Mouse (Mus musculus) midbrain, embryonic 12.5 days (tissue): Measurements from ENCODE around the gene Cars. TPM values are rescaled to one million over a fixed set of nuclear protein-coding genes. Genes with fewer than 3 reads are reported as not detected.
"Not testable (repeated sequence)": the region's sequence is repeated elsewhere in the genome, so short reads cannot be mapped to it uniquely, and the experiment has no call there.

Experiments
- ATAC-seq: fragments of 200-750 bp; cut with Nextera tagmentation; 2 replicates; pipeline ENCODE4 v1.8.0; 2017; ENCODE audit warnings: low read depth, moderate TSS enrichment, moderate library complexity; ENCODE audit not compliant: low FRiP score
- H3K27ac ChIP-seq: fragments of 300-500 bp; sonication (generic); replicated peaks from 2 replicates; pipeline ENCODE4 v1.5.1; 2016; ENCODE audit warnings: mild to moderate bottlenecking
- H3K27me3 ChIP-seq: fragments of 300-500 bp; sonication (generic); 2 replicates; pipeline ENCODE4 v1.6.1; 2016; ENCODE audit warnings: mild to moderate bottlenecking
- H3K36me3 ChIP-seq: fragments of 300-500 bp; sonication (generic); 2 replicates; pipeline ENCODE4 v1.6.1; 2016
- H3K4me1 ChIP-seq: fragments of 300-500 bp; sonication (generic); 2 replicates; pipeline ENCODE4 v1.6.1; 2016
- H3K4me2 ChIP-seq: fragments of 300-500 bp; sonication (generic); replicated peaks from 2 replicates; pipeline ENCODE4 v1.6.1; 2016; ENCODE audit warnings: mild to moderate bottlenecking, moderate library complexity
- H3K4me3 ChIP-seq: fragments of 300-500 bp; sonication (generic); 2 replicates; pipeline ENCODE4 v1.5.1; 2016; ENCODE audit warnings: mild to moderate bottlenecking
- H3K9ac ChIP-seq: fragments of 300-500 bp; sonication (generic); replicated peaks from 2 replicates; pipeline ENCODE4 v1.6.1; 2016; ENCODE audit warnings: mild to moderate bottlenecking, moderate library complexity
- H3K9me3 ChIP-seq: fragments of 300-500 bp; sonication (generic); 2 replicates; pipeline ENCODE4 v1.6.1; 2016; ENCODE audit warnings: mild to moderate bottlenecking
- WGBS: fragments of 180-500 bp; shearing (Covaris S2); methylation state at CpG from one replicate; pipeline ENCODE4 v1.1.7; 2016; 5-methylcytosine and 5-hydroxymethylcytosine counted together
- polyA plus RNA-seq: library from polyadenylated mRNA; unstranded; fragments of >200 nt; fragmentation: Nextera tagmentation; extraction: Ambion mirVana; gene quantifications from 2 replicates; pipeline ENCODE4 v1.2.1, GENCODE M21; 2016

Cars gene
- polyA plus RNA-seq: 67.5 and 72.1 TPM in 2 replicates

DNA sequence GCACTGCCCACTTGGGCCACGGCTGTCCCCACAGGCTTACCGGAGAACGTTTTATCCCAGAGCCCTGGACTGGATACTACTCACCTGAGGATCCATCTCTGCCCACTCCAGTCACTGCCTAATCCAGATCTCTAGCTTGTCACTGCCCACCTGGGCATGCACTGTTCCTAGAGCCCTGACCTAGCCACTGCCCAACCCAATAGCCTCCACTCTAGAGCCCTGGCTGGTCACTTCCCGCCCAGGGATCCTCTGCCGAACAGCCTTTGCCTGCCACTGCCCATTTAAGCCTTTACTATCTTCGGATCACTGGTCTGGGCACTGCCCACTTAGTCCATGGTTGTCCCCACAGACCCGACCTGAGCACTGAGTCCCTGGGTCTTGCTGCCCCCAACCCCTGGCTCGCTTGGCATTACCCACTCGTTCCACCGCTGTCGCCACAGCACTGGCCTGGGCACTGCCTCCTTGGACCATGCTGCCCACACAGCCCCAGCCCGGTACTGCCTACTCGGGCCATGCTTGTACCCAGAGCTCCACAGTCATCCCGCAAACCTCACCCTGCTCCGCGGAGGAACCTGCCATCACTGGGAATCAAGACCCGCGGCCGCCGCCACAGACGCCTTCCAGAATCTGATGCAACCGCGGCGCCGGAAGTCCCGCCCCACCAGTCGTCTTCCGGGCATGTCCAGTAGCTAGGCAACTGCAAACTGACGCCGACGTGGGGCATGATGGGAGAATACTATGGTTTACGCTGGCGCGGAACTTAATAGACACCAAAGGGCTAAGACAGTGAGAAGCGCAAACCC is at the start of gene Cars:
TSS of gene Cars (minus strand) at position 663 of the 803 bp plus-strand sequence.
- H3K27ac ChIP-seq: peak within 1 kb of the TSS; percentile 63; the same call in 1 of the 2 replicates

DNA sequence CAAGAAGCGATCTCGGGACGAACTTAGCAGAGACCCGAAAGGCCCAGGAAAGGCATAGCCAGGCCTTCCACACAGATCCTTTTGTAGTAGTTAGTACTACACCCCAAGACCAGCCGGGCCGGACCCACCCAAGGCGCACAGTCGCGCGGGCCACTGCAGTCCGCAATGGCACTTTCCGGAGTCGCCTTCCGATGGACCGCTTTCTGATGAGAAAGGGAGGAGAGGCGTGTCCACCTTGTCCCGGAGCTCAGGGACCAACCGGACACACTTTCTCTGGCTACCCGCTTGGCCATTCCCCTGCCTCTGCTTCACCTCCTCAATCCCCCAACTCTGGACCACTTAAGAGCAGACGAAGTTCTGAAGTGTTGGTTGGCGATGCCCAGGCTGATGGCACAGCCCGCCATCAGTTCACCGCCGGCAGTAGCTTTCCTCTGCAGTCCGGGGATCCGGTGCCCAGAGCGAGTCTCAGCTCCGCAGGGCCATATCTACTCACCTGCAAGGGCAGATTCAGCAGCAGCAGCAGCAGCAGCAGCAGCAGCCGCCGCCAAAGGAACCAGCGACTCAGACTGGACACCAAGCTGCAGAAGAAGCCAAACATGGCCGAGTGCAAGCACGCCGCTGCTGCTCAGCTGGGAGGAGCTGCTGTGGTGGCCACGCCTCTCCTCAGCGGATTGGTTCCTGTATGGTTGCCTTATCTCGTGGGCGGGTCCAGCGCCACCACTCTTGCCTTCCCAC is 49.3 kb upstream of the Cars start, which contains the start of gene Tnfrsf22:
TSS of gene Tnfrsf22 (minus strand) at position 628 of the 735 bp plus-strand sequence.
- whole genome bisulfite sequencing: 3% methylated on average over 38 of the region's 39 CpGs
- Histone ChIP-seq H3K27ac (no peak within 1 kb of the TSS), H3K4me1 (no peaks in the 10 kb centered on the region)

More for the DNA sequence above, at the start of gene Cars:
- Histone ChIP-seq H3K4me3 (peak within 1 kb of the TSS; percentile 89), H3K36me3 (peaks cover 19% of the 10 kb centered on the region; the same call in 1 of the 2 replicates), H3K4me1 (peaks cover 20% of the 10 kb centered on the region), H3K4me2 (peak within 1 kb of the TSS; percentile 90), H3K9ac (peak within 1 kb of the TSS; percentile 93), H3K27me3 (no peaks in the 10 kb centered on the region), H3K9me3 (no peaks in the 10 kb centered on the region)
- ATAC-seq: peak; percentile 96
- 1% methylated on average over 35 of the region's 35 CpGs for WGBS

DNA sequence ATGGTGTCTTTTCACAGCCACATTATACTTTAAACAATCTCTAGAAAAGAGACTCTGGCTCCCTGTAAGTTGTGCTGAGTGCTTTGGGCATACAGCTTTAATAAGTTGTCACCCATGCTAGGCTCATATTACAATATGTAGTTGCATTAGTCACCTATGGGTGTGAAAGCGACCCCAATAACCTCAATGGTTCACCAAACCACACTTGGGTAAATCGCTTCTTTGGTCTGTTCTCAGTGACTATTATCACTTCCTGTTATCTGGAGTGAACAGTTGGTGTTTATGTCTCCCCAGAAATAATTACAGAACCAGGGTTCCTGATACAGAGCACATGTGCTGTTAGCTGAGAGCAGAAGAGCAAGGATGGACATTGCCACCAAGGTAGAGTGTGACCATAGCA is 44.1 kb upstream of the Cars start:
- ATAC-seq, H3K27ac ChIP-seq, H3K9me3 ChIP-seq, H3K36me3 ChIP-seq, H3K9ac ChIP-seq, H3K4me1 ChIP-seq, H3K4me3 ChIP-seq, H3K4me2 ChIP-seq, H3K27me3 ChIP-seq: not testable (repeated sequence)
- WGBS: 94% methylated on average over 2 of the region's 2 CpGs

More for the DNA sequence above, 49.3 kb upstream of the Cars start, which contains the start of gene Tnfrsf22:
- Histone ChIP-seq H3K9ac (peak within 1 kb of the TSS; percentile 63), H3K4me2 (peak within 1 kb of the TSS; percentile 71), H3K9me3 (0 out of 2 replicates have a peak, but pooled peaks cover 4% of the 10 kb centered on the region), H3K4me3 (peak within 1 kb of the TSS; percentile 77), H3K27me3 (no peaks in the 10 kb centered on the region), H3K36me3 (no peaks in the 10 kb centered on the region)
- ATAC-seq: peak; percentile 95

DNA sequence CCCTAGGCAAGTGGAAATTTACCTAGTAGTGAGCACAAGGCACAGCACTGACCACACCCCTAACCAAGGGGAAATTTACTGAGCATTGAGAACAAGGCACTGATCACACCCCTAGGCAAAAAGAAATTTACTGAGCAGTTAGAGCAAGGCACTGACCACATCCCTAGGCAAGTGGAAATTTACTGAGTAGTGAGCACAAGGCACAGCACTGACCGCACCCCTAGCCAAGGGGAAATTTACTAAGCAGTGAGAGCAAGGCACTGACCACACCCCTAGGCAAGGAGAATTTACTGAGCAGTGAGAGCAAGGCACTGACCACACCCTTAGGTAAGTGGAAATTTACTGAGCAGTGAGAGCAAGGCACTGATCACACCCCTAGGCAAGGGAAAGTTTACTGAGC is 36.8 kb upstream of the Cars start:
- no peak overlapping the region for H3K4me3 ChIP-seq
- no peak overlapping the region for H3K4me2 ChIP-seq
- ATAC-seq: no peak
- H3K27ac ChIP-seq: no peak overlapping the region
- 0 out of 2 replicates have a peak, but pooled peaks cover 3% of the 10 kb centered on the region for H3K9me3 ChIP-seq
- WGBS: 87% methylated on average over 1 of the region's 1 CpGs
- no peak overlapping the region for H3K9ac ChIP-seq
- no peaks in the 10 kb centered on the region for H3K27me3 ChIP-seq
- H3K36me3 ChIP-seq: no peaks in the 10 kb centered on the region
- H3K4me1 ChIP-seq: no peaks in the 10 kb centered on the region

DNA sequence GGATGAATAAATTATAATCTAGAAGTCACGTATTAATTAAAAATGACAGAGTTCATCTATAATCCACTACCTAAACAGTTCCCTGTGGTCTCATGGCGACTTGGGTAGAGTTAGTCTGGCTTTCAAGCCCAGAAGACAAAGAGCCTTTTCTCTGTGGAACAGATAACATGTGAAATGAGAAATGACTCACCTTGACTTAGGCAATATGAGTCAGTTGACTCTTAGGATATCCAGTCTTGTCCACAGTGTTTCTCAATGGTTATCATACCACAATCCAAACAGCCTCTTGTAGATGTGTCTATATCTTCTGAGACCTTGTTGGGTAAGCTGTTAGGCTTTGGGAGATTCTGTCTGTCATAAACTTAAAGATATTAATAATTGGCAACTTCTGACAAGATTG is 31.6 kb upstream of the Cars start:
- no peak overlapping the region for H3K9ac ChIP-seq
- no peaks in the 10 kb centered on the region for H3K4me1 ChIP-seq
- no peak overlapping the region for H3K4me3 ChIP-seq
- 75% methylated on average over 2 of the region's 2 CpGs for WGBS
- 0 out of 2 replicates have a peak, but pooled peaks cover 3% of the 10 kb centered on the region for H3K9me3 ChIP-seq
- ATAC-seq: no peak
- no peaks in the 10 kb centered on the region for H3K36me3 ChIP-seq
- no peaks in the 10 kb centered on the region for H3K27me3 ChIP-seq
- H3K27ac ChIP-seq: no peak overlapping the region
- H3K4me2 ChIP-seq: no peak overlapping the region

DNA sequence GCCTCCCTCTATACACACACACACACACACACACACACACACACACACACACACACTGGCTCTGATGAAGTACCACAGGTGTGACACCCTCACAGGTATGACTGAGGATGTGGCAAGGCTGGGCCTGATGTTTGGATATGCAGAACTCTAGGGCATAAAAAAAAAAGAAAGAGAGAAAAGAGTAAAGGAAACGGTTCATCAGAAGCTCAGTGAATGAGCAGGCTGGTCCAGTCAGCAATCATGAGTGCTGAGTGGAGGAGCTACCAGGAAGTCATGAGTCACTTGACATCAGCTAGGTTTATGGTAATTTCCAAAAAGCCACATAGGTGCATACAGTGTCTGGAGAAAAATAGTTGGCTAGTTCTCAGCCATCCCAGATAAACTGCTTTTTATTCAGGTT is 29.6 kb upstream of the Cars start:
- no peak for ATAC-seq
- no peaks in the 10 kb centered on the region for H3K36me3 ChIP-seq
- 61% methylated on average over 1 of the region's 1 CpGs for WGBS
- H3K27me3 ChIP-seq: no peaks in the 10 kb centered on the region
- H3K9me3 ChIP-seq: 0 out of 2 replicates have a peak, but pooled peaks cover 3% of the 10 kb centered on the region
- H3K9ac ChIP-seq: no peak overlapping the region
- H3K27ac ChIP-seq: no peak overlapping the region
- H3K4me3 ChIP-seq: no peak overlapping the region
- no peak overlapping the region for H3K4me2 ChIP-seq
- no peaks in the 10 kb centered on the region for H3K4me1 ChIP-seq

DNA sequence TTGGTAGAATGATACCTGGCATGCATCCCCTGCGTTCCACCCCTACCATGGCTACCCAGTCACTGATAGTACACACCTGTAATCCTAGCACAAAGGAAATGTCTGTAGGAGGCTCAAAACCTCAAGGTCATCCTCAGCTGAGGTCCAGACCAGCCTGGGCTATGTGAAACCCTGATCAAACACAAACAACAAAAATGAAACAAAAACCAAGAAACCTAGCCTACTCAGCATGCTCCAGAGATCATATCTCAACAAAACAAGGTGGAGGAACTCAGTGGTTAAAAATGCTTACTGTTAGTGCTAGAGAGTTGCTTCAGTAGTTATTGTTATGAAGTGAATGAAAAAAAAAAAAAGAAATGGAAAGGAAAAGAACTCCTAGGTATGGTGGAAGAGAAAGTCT is 28.6 kb upstream of the Cars start, which contains the start of gene Tnfrsf26:
TSS of gene Tnfrsf26 (minus strand) at position 183 of the 400 bp plus-strand sequence.
- Histone ChIP-seq H3K9ac (no peak within 1 kb of the TSS), H3K27me3 (no peaks in the 10 kb centered on the region), H3K27ac (no peak within 1 kb of the TSS), H3K4me2 (no peak within 1 kb of the TSS), H3K4me1 (no peaks in the 10 kb centered on the region), H3K9me3 (0 out of 2 replicates have a peak, but pooled peaks cover 3% of the 10 kb centered on the region), H3K4me3 (no peak within 1 kb of the TSS), H3K36me3 (no peaks in the 10 kb centered on the region)
- WGBS: 76% methylated on average over 1 of the region's 1 CpGs
- no peak for ATAC-seq

DNA sequence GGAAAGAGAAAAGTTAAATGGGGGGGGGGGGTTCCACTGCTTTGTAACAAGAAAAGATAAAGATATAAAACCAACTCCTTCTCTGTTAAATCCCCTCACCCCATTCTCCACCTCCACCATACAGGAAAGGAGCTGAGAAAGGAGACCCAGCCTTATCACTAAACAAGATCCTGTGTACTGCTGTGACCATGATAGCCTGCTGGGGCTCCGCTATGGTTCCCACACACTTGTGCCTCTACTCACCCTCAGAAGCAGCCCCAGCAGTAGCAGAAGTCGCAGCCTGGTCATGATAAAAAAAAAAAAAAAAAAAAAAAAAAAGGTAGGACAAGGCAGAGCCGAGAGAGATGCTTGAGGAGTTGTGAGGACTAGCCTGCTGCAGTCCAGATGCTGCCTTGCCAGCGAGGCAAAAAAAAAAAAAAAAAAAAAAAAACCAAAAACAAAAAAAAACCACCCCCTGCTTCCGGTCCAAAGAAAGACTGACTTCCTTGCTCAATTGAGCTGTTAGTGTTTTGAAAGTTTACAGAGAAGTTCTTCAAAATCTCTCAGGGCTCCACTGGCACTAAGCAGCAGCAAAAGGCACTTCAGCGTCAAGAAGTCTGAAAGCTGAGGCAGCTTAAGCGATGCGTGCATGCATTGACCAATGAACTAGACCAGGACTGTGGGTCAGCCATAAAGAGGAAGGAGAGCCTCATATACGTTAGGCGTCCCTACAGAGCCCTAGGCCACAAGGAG is 27.8 kb upstream of the Cars start:
- 68% methylated on average over 10 of the region's 10 CpGs for WGBS
- H3K4me3 ChIP-seq: no peak overlapping the region

DNA sequence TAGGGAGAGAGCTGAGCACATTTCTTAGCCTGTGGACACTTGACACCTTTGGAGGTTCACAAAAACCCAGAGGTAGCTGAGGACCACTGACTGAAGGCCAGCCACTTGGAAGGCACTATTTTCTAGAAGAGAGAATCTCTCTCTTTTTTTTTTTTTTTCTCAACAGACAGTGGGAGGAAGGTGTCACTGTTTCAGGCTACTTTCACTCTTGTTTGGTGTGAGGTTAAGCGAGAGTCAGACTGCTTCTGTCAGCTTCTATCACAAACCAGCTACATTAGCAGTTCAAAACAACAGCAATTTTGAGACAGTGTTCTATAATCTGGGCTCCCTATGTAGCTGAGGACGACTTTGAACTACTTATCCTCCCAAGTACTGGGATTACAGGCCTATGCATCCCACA is 26.3 kb upstream of the Cars start:
- no peak overlapping the region for H3K27ac ChIP-seq
- no peak overlapping the region for H3K4me3 ChIP-seq
- H3K9ac ChIP-seq: no peak overlapping the region
- H3K27me3 ChIP-seq: no peaks in the 10 kb centered on the region
- H3K4me2 ChIP-seq: no peak overlapping the region
- H3K36me3 ChIP-seq: no peaks in the 10 kb centered on the region
- 67% methylated on average over 2 of the region's 2 CpGs for WGBS
- H3K4me1 ChIP-seq: no peaks in the 10 kb centered on the region
- no peaks in the 10 kb centered on the region for H3K9me3 ChIP-seq
- ATAC-seq: no peak

More for the DNA sequence above, 27.8 kb upstream of the Cars start:
- Histone ChIP-seq H3K4me2 (no peak overlapping the region), H3K4me1 (no peaks in the 10 kb centered on the region), H3K27me3 (no peaks in the 10 kb centered on the region), H3K9me3 (no peaks in the 10 kb centered on the region), H3K27ac (no peak overlapping the region), H3K9ac (no peak overlapping the region), H3K36me3 (no peaks in the 10 kb centered on the region)
- no peak for ATAC-seq

DNA sequence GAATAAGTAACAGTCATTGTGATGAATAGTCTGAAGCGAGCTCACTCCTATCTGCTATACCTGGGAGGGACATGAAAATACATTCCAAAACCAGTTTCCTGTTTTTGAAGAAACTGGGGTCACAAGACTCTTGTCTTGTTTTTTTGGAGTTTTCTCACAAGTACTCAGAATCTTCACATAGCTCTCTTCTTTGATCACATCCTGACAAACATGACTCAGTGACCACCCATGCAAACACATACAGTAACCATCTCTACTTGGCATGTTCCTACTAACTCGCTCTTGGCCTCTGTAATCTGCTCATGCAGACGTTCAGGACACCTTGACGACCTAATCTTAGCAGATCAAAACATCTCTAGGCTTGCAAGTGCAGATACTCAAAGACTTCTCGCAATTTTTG is 25.3 kb upstream of the Cars start:
- H3K36me3 ChIP-seq: no peaks in the 10 kb centered on the region
- no peaks in the 10 kb centered on the region for H3K27me3 ChIP-seq
- H3K4me3 ChIP-seq: no peak overlapping the region
- no peak for ATAC-seq
- H3K27ac ChIP-seq: no peak overlapping the region
- no peak overlapping the region for H3K4me2 ChIP-seq
- 74% methylated on average over 5 of the region's 5 CpGs for WGBS
- H3K4me1 ChIP-seq: no peaks in the 10 kb centered on the region
- no peaks in the 10 kb centered on the region for H3K9me3 ChIP-seq
- no peak overlapping the region for H3K9ac ChIP-seq

DNA sequence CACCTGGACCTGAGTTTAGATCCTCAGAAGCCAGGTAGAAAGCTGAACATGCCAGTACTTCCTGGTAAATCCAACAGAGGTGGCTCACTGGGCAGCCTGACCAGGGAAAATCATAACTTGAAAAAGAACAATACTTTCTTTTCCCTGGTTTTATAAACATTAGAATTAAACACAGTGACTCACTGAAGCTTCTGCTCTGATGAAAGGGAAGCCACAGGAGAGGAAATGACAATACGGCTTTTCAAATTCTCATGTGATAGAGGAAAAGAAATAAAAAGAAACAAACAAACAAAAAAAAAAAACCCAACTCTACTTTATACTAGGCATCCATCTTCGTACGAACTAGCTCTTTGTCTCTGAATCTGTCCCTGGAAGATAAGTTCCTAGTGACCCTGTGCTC is 24.7 kb upstream of the Cars start:
- H3K9ac ChIP-seq: no peak overlapping the region
- no peaks in the 10 kb centered on the region for H3K27me3 ChIP-seq
- no peak overlapping the region for H3K27ac ChIP-seq
- ATAC-seq: no peak
- no peak overlapping the region for H3K4me3 ChIP-seq
- no peak overlapping the region for H3K4me2 ChIP-seq
- no peaks in the 10 kb centered on the region for H3K9me3 ChIP-seq
- H3K4me1 ChIP-seq: no peaks in the 10 kb centered on the region
- WGBS: 87% methylated on average over 3 of the region's 3 CpGs
- no peaks in the 10 kb centered on the region for H3K36me3 ChIP-seq
